Mouse (Mus musculus) ES-Bruce4 (cell line): ENCODE data around the gene Hivep3.

ENCODE experiments used
- CTCF ChIP-seq: IDR thresholded peaks from one replicate; pipeline ENCODE4 v1.8.1; 2011; ENCODE audit warnings: low read depth, low read length
- EP300 ChIP-seq: IDR thresholded peaks from 2 replicates; pipeline ENCODE4 v1.6.1; 2011; ENCODE audit warnings: low read depth, low read length; ENCODE audit not compliant: insufficient read depth
- POLR2A ChIP-seq: IDR thresholded peaks from one replicate; pipeline ENCODE4 v1.8.1; 2011; ENCODE audit warnings: low read length; ENCODE audit not compliant: insufficient read depth

DNA sequence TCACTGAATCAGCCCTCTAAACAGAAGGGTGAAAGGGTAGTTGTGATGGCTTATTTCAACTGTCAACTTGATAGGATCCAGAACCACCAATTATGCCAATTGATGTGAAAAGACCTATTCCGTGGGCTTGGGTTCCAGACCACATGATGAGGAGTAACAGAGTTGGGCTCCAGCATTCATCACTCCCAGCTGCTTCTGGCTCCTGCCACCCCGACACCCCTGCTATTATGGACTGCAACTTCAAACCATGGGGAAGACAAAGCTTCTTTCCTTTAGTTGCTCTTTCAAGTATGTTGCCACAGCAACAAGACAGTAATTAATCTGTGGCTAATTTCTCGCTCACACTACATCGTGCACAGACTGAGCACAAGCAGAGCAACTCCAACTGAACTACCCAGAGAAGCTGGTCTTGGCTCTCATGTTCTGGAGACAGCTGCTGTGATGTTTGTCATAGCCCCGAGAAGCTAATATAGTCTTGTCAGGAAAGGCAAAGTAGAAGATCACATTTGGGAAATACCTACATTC lies 159.7 kb downstream of the Hivep3 start:
- TF ChIP-seq CTCF: no peak
- no peak for TF ChIP-seq POLR2A
- no peak for TF ChIP-seq EP300
